Mouse (Mus musculus): ENCODE results near the gene Arhgap4. TPM values are rescaled to one million over a fixed set of nuclear protein-coding genes. Genes with fewer than 3 reads are reported as not detected.

Arhgap4 gene
- polyA plus RNA-seq, 2 experiments = 3.5 to 7.8 TPM

GRCm38 (mm10) chrX:73867852-73868251 lies 53.8 kb downstream of the Arhgap4 start:
- Histone ChIP-seq H3K4me3 (ENCODE audit: insufficient read depth in 1 of 2, low read depth in 2 of 2, low read length in 2 of 2) (no peak overlapping the region), H3K4me2 (ENCODE audit: low read depth) (peak overlapping the region; percentile 29; the same call in 1 of the 2 replicates), H3K4me1 (replicated peaks; ENCODE audit: control insufficient read depth in 2 of 2, insufficient read depth in 2 of 2, low read length in 1 of 2) (peaks cover 0 to 9% of the 10 kb centered on the region in 2 experiments; a peak in 2 of 4 replicates), H3K36me3 (replicated peaks; ENCODE audit: control insufficient read depth, insufficient read depth, low read depth) (no peaks in the 10 kb centered on the region), H3K27me3 (ENCODE audit: control insufficient read depth, insufficient read depth, low read length) (no peaks in the 10 kb centered on the region), H3K9me3 (ENCODE audit: control insufficient read depth, low read length) (no peaks in the 10 kb centered on the region), H3K27ac (no peak overlapping the region), H3K9ac (replicated peaks) (no peak overlapping the region)
- DNase-seq (ENCODE audit: low read depth in 3 of 3, low spot score in 3 of 3) = peak; percentile 19 to 42 (median 35)
- 14% methylated on average over 1 of the region's 1 CpGs for WGBS (ENCODE audit: insufficient replicate concordance)
- peak; percentile 80 for ATAC-seq (ENCODE audit: insufficient read depth)
- TF ChIP-seq EP300 (IDR thresholded peaks at IDR 0.05; ENCODE audit: low read depth) = peak; percentile 70
- no peak for TF ChIP-seq CTCF (IDR thresholded peaks at IDR 0.05; ENCODE audit: low read depth)

DNA sequence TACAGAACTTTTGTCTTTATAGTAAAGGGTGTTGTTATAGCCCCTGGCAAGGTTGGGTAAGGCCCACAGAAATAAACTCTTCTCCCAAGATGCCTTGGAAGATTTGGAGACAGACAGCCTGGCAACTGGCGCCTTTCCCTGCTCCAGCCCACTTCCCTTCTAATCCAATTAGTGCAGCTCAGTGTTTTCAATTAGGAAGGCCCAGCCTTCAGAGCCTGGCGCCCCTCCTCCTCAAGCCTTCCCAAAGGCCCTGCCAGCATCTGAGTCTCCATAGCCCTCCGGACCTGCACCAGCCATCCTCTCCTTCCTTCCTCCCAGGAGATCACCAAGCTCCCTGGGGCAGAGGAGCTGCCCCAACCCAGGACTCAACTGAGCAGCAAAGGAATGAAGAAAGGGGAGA lies 54.4 kb downstream of the Arhgap4 start:
- Histone ChIP-seq H3K36me3 (replicated peaks; ENCODE audit: control insufficient read depth, insufficient read depth, low read depth) (no peaks in the 10 kb centered on the region), H3K9ac (replicated peaks) (no peak overlapping the region), H3K4me2 (ENCODE audit: low read depth) (0 out of 2 replicates have a peak overlapping the region, but pooled peaks have one; percentile 29), H3K9me3 (ENCODE audit: control insufficient read depth, low read length) (no peaks in the 10 kb centered on the region), H3K27ac (no peak overlapping the region), H3K27me3 (ENCODE audit: control insufficient read depth, insufficient read depth, low read length) (no peaks in the 10 kb centered on the region), H3K4me1 (replicated peaks; ENCODE audit: control insufficient read depth in 2 of 2, insufficient read depth in 2 of 2, low read length in 1 of 2) (peaks cover 0 to 9% of the 10 kb centered on the region in 2 experiments; a peak in 2 of 4 replicates), H3K4me3 (ENCODE audit: insufficient read depth in 1 of 2, low read depth in 2 of 2, low read length in 2 of 2) (no peak overlapping the region)
- DNase-seq (ENCODE audit: low read depth in 3 of 3, low spot score in 3 of 3) (no peak), ATAC-seq (ENCODE audit: insufficient read depth) (0 out of 2 replicates have a peak, but pooled peaks have one; percentile 28)
- TF ChIP-seq CTCF (IDR thresholded peaks at IDR 0.05; ENCODE audit: low read depth) = no peak
- TF ChIP-seq EP300 (IDR thresholded peaks at IDR 0.05; ENCODE audit: low read depth) = no peak
- WGBS (ENCODE audit: insufficient replicate concordance) = 31% methylated on average over 3 of the region's 3 CpGs

DNA sequence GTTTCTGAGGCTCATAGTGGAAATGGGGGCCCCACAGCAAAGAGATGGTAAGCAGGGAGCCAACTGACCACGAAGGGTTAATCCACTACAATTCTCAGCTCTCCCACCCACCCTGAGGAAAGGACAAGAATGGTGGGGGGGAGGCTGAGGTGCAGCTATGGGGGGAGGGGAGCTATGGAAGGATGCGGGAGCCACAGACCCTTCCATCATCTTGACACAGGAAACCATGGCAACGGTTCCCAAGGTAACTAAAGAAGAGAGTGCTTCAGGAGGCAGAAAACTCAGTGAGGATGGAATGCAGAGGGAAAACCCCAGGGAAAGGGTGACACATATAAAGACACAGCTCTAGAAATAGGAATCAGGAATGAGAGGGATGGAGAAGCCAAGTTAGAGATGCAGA lies 57.0 kb downstream of the Arhgap4 start:
- Histone ChIP-seq H3K4me2 (ENCODE audit: low read depth) (no peak overlapping the region), H3K4me3 (ENCODE audit: insufficient read depth in 1 of 2, low read depth in 2 of 2, low read length in 2 of 2) (no peak overlapping the region), H3K9ac (replicated peaks) (no peak overlapping the region), H3K4me1 (replicated peaks; ENCODE audit: control insufficient read depth in 2 of 2, insufficient read depth in 2 of 2, low read length in 1 of 2) (peaks cover 0 to 9% of the 10 kb centered on the region in 2 experiments; a peak in 2 of 4 replicates), H3K27me3 (ENCODE audit: control insufficient read depth, insufficient read depth, low read length) (no peaks in the 10 kb centered on the region), H3K27ac (no peak overlapping the region), H3K36me3 (replicated peaks; ENCODE audit: control insufficient read depth, insufficient read depth, low read depth) (no peaks in the 10 kb centered on the region), H3K9me3 (ENCODE audit: control insufficient read depth, low read length) (no peaks in the 10 kb centered on the region)
- TF ChIP-seq CTCF (IDR thresholded peaks at IDR 0.05; ENCODE audit: low read depth) (no peak), EP300 (IDR thresholded peaks at IDR 0.05; ENCODE audit: low read depth) (no peak)
- DNase-seq (ENCODE audit: low read depth in 3 of 3, low spot score in 3 of 3) (no peak), ATAC-seq (ENCODE audit: insufficient read depth) (no peak)
- WGBS (ENCODE audit: insufficient replicate concordance) = 42% methylated on average over 3 of the region's 3 CpGs

- no peak overlapping the region for H3K27ac ChIP-seq
- H3K4me1 ChIP-seq (replicated peaks; ENCODE audit: control insufficient read depth in 2 of 2, insufficient read depth in 2 of 2, low read length in 1 of 2) = no peaks in the 10 kb centered on the region
- 33% methylated on average over 3 of the region's 3 CpGs for WGBS (ENCODE audit: insufficient replicate concordance)
- ATAC-seq (ENCODE audit: insufficient read depth) (no peak), DNase-seq (ENCODE audit: low read depth in 3 of 3, low spot score in 3 of 3) (no peak)
- H3K9ac ChIP-seq (replicated peaks) = no peak overlapping the region
- no peak for TF ChIP-seq CTCF (IDR thresholded peaks at IDR 0.05; ENCODE audit: low read depth)
- no peak for TF ChIP-seq EP300 (IDR thresholded peaks at IDR 0.05; ENCODE audit: low read depth)
- no peaks in the 10 kb centered on the region for H3K9me3 ChIP-seq (ENCODE audit: control insufficient read depth, low read length)
- no peak overlapping the region for H3K4me3 ChIP-seq (ENCODE audit: insufficient read depth in 1 of 2, low read depth in 2 of 2, low read length in 2 of 2)
- H3K36me3 ChIP-seq (replicated peaks; ENCODE audit: control insufficient read depth, insufficient read depth, low read depth) = no peaks in the 10 kb centered on the region
- H3K4me2 ChIP-seq (ENCODE audit: low read depth) = no peak overlapping the region
- H3K27me3 ChIP-seq (ENCODE audit: control insufficient read depth, insufficient read depth, low read length) = no peaks in the 10 kb centered on the region
Measured at GRCm38 (mm10) chrX:73855087-73855408, 66.6 kb downstream of the Arhgap4 start.

DNA sequence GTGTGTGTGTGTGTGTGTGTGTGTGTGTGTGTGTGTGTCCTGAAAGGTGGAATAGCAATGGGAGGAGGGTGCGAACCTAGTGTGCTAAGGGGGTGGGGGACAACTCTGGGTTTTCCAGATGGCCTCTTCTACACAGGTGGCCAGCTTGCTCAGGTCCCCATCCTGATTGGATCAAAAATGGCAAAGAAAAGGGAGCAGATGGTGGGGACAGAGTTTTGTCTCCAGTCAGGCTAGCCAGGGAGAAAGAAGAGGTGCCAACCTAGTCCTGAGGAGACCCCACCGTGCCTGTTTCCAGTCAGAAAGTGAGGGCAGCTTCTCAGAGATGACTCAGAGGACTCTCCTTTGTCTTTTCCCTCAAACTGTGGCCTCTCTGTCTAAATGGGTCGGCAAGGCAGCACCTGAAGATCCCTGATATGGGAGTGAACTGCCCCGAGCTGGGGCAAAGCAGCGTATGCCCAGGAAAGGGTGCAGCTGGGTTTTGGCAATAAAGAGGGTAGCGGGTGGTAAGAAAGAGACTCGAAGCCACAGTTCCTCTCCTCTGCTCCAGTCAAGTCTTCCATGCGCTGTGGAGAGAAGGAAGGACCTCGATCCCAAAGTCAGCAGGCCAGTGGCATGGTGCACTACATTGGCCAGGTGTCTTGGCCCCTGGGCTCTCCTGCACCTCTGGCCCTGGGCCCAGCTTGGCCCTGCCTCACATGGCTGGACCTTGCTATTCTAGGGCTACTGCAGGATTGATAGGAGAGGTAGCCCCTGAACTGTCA lies 67.2 kb downstream of the Arhgap4 start:
- 60% methylated on average over 9 of the region's 9 CpGs for WGBS (ENCODE audit: insufficient replicate concordance)
- Histone ChIP-seq H3K27me3 (ENCODE audit: control insufficient read depth, insufficient read depth, low read length) (no peaks in the 10 kb centered on the region), H3K4me2 (ENCODE audit: low read depth) (no peak overlapping the region), H3K4me1 (replicated peaks; ENCODE audit: control insufficient read depth in 2 of 2, insufficient read depth in 2 of 2, low read length in 1 of 2) (no peaks in the 10 kb centered on the region), H3K9ac (replicated peaks) (no peak overlapping the region), H3K36me3 (replicated peaks; ENCODE audit: control insufficient read depth, insufficient read depth, low read depth) (no peaks in the 10 kb centered on the region), H3K27ac (no peak overlapping the region), H3K4me3 (ENCODE audit: insufficient read depth in 1 of 2, low read depth in 2 of 2, low read length in 2 of 2) (no peak overlapping the region), H3K9me3 (ENCODE audit: control insufficient read depth, low read length) (no peaks in the 10 kb centered on the region)
- ATAC-seq (ENCODE audit: insufficient read depth) = no peak
- DNase-seq (ENCODE audit: low read depth in 3 of 3, low spot score in 3 of 3) = no peak
- TF ChIP-seq CTCF (IDR thresholded peaks at IDR 0.05; ENCODE audit: low read depth) (no peak), EP300 (IDR thresholded peaks at IDR 0.05; ENCODE audit: low read depth) (no peak)

Other genes with a start within 250 kb of the Arhgap4 start
- 1.7 and 2.0 TPM in 2 replicates for gene Slc6a8, start 248.7 kb downstream of the Arhgap4 start, polyA plus RNA-seq (2012; rRNA removed)
- 0.29 and 0.34 TPM in 2 replicates for gene Slc6a8, start 248.7 kb downstream of the Arhgap4 start, polyA plus RNA-seq (2014; fragmentation: Nextera tagmentation; extraction: Ambion mirVana)
- gene Bcap31, start 205.7 kb downstream of the Arhgap4 start, polyA plus RNA-seq (2012; rRNA removed) = 31.6 and 41.7 TPM in 2 replicates
- 136 and 137 TPM in 2 replicates for gene Bcap31, start 205.7 kb downstream of the Arhgap4 start, polyA plus RNA-seq (2014; fragmentation: Nextera tagmentation; extraction: Ambion mirVana)
- 5.9 and 6.1 TPM in 2 replicates for gene Abcd1, start 205.3 kb downstream of the Arhgap4 start, polyA plus RNA-seq (2012; rRNA removed)
- gene Abcd1, start 205.3 kb downstream of the Arhgap4 start, polyA plus RNA-seq (2014; fragmentation: Nextera tagmentation; extraction: Ambion mirVana) = 6.5 and 6.6 TPM in 2 replicates
- gene Plxnb3, start 164.8 kb downstream of the Arhgap4 start, polyA plus RNA-seq (2012; rRNA removed) = 0.26 and 0.31 TPM in 2 replicates
- 0.08 and 0.14 TPM in 2 replicates for gene Plxnb3, start 164.8 kb downstream of the Arhgap4 start, polyA plus RNA-seq (2014; fragmentation: Nextera tagmentation; extraction: Ambion mirVana)
- 0.04 and 0.12 TPM in 2 replicates for gene Srpk3, start 147.5 kb downstream of the Arhgap4 start, polyA plus RNA-seq (2012; rRNA removed)
- 0.05 and 0.11 TPM in 2 replicates for gene Srpk3, start 147.5 kb downstream of the Arhgap4 start, polyA plus RNA-seq (2014; fragmentation: Nextera tagmentation; extraction: Ambion mirVana)
- 143 TPM in 2 replicates for gene Idh3g, start 135.0 kb downstream of the Arhgap4 start, polyA plus RNA-seq (2012; rRNA removed)
- gene Idh3g, start 135.0 kb downstream of the Arhgap4 start, polyA plus RNA-seq (2014; fragmentation: Nextera tagmentation; extraction: Ambion mirVana) = 128 and 140 TPM in 2 replicates
- 117 and 139 TPM in 2 replicates for gene Ssr4, start 134.8 kb downstream of the Arhgap4 start, polyA plus RNA-seq (2012; rRNA removed)
- 200 and 203 TPM in 2 replicates for gene Ssr4, start 134.8 kb downstream of the Arhgap4 start, polyA plus RNA-seq (2014; fragmentation: Nextera tagmentation; extraction: Ambion mirVana)
- 0.23 and 0.30 TPM in 2 replicates for gene Pdzd4, start 96.9 kb downstream of the Arhgap4 start, polyA plus RNA-seq (2012; rRNA removed)
- gene Pdzd4, start 96.9 kb downstream of the Arhgap4 start, polyA plus RNA-seq (2014; fragmentation: Nextera tagmentation; extraction: Ambion mirVana) = 0.08 TPM in 1 of 2 replicates, not detected in the other
- gene Avpr2, start 29.8 kb downstream of the Arhgap4 start, polyA plus RNA-seq (2012; rRNA removed) = 0.01 TPM in 1 of 2 replicates, not detected in the other
- not detected in 2 replicates for gene Avpr2, start 29.8 kb downstream of the Arhgap4 start, polyA plus RNA-seq (2014; fragmentation: Nextera tagmentation; extraction: Ambion mirVana)
- 0.18 and 0.47 TPM in 2 replicates for gene L1cam, start 25.8 kb downstream of the Arhgap4 start, polyA plus RNA-seq (2012; rRNA removed)
- gene L1cam, start 25.8 kb downstream of the Arhgap4 start, polyA plus RNA-seq (2014; fragmentation: Nextera tagmentation; extraction: Ambion mirVana) = 0.16 and 0.20 TPM in 2 replicates
- 64.1 and 73.0 TPM in 2 replicates for gene Naa10, start 74 bp upstream of the Arhgap4 start, polyA plus RNA-seq (2012; rRNA removed)
- gene Naa10, start 74 bp upstream of the Arhgap4 start, polyA plus RNA-seq (2014; fragmentation: Nextera tagmentation; extraction: Ambion mirVana) = 81.1 and 81.3 TPM in 2 replicates
- 7.3 and 10.4 TPM in 2 replicates for gene Renbp, start 9.0 kb upstream of the Arhgap4 start, polyA plus RNA-seq (2012; rRNA removed)
- gene Renbp, start 9.0 kb upstream of the Arhgap4 start, polyA plus RNA-seq (2014; fragmentation: Nextera tagmentation; extraction: Ambion mirVana) = 13.7 and 14.8 TPM in 2 replicates
- gene Hcfc1, start 44.5 kb upstream of the Arhgap4 start, polyA plus RNA-seq (2012; rRNA removed) = 28.9 and 33.2 TPM in 2 replicates
- 35.1 and 42.8 TPM in 2 replicates for gene Hcfc1, start 44.5 kb upstream of the Arhgap4 start, polyA plus RNA-seq (2014; fragmentation: Nextera tagmentation; extraction: Ambion mirVana)
- 19.9 and 20.2 TPM in 2 replicates for gene Irak1, start 102.0 kb upstream of the Arhgap4 start, polyA plus RNA-seq (2012; rRNA removed)
- 15.5 and 17.0 TPM in 2 replicates for gene Irak1, start 102.0 kb upstream of the Arhgap4 start, polyA plus RNA-seq (2014; fragmentation: Nextera tagmentation; extraction: Ambion mirVana)
- gene Opn1mw, start 205.6 kb upstream of the Arhgap4 start, polyA plus RNA-seq (2012; rRNA removed) = not detected in 2 replicates
- not detected in 2 replicates for gene Opn1mw, start 205.6 kb upstream of the Arhgap4 start, polyA plus RNA-seq (2014; fragmentation: Nextera tagmentation; extraction: Ambion mirVana)
- 2.2 and 3.2 TPM in 2 replicates for gene Mecp2, start 213.5 kb upstream of the Arhgap4 start, polyA plus RNA-seq (2012; rRNA removed)
- gene Mecp2, start 213.5 kb upstream of the Arhgap4 start, polyA plus RNA-seq (2014; fragmentation: Nextera tagmentation; extraction: Ambion mirVana) = 4.4 and 6.0 TPM in 2 replicates
- not detected in 2 replicates for gene Tex28, start 246.0 kb upstream of the Arhgap4 start, polyA plus RNA-seq (2012; rRNA removed)
- gene Tex28, start 246.0 kb upstream of the Arhgap4 start, polyA plus RNA-seq (2014; fragmentation: Nextera tagmentation; extraction: Ambion mirVana) = not detected in 2 replicates